Mouse (Mus musculus) kidney, embryonic 16.5 days (tissue): ENCODE results near the gene Palld. TPM values are rescaled to one million over a fixed set of nuclear protein-coding genes. Genes with fewer than 3 reads are reported as not detected.

Experiments
- ATAC-seq: fragments of 200-750 bp; cut with Nextera tagmentation; 2 replicates; pipeline ENCODE4 v1.8.0; 2017; ENCODE audit warnings: moderate TSS enrichment; ENCODE audit not compliant: low FRiP score, low TSS enrichment
- H3K27ac ChIP-seq: fragments of 300-500 bp; sonication (generic); 2 replicates; pipeline ENCODE4 v1.5.1; 2014; ENCODE audit warnings: low read length
- H3K27me3 ChIP-seq: fragments of 300-500 bp; sonication (generic); 2 replicates; pipeline ENCODE4 v1.6.1; 2014; ENCODE audit warnings: low read length, control low read depth, mixed read lengths; ENCODE audit not compliant: insufficient read depth
- H3K36me3 ChIP-seq: fragments of 300-500 bp; sonication (generic); 2 replicates; pipeline ENCODE4 v1.6.1; 2014; ENCODE audit warnings: low read length, control low read depth, mixed read lengths; ENCODE audit not compliant: insufficient read depth
- H3K4me1 ChIP-seq: fragments of 300-500 bp; sonication (generic); 2 replicates; pipeline ENCODE4 v1.6.1; 2014; ENCODE audit warnings: low read length, control low read depth, mixed read lengths; ENCODE audit not compliant: insufficient read depth
- H3K4me2 ChIP-seq: fragments of 300-500 bp; sonication (generic); replicated peaks from 2 replicates; pipeline ENCODE4 v1.6.1; 2014; ENCODE audit warnings: low read depth, low read length
- H3K4me3 ChIP-seq: fragments of 300-500 bp; sonication (generic); 2 replicates; pipeline ENCODE4 v1.5.1; 2014; ENCODE audit warnings: mild to moderate bottlenecking, low read length
- H3K9ac ChIP-seq: fragments of 300-500 bp; sonication (generic); replicated peaks from 2 replicates; pipeline ENCODE4 v1.6.1; 2014; ENCODE audit warnings: low read length
- H3K9me3 ChIP-seq: fragments of 300-500 bp; sonication (generic); 2 replicates; pipeline ENCODE4 v1.6.1; 2016; ENCODE audit warnings: low read length, control low read depth
- WGBS: fragments of 180-500 bp; shearing (Covaris S2); extraction: QIAGEN DNeasy Blood & Tissue Kit; methylation state at CpG from one replicate; pipeline ENCODE4 v1.1.7; 2014; 5-methylcytosine and 5-hydroxymethylcytosine counted together
- polyA plus RNA-seq: library from polyadenylated mRNA; unstranded; fragments of >200 nt; fragmentation: Nextera tagmentation; extraction: Ambion mirVana; gene quantifications from 2 replicates; pipeline ENCODE4 v1.2.1, GENCODE M21; 2015

Gene Palld
- 71.8 and 75.2 TPM in 2 replicates for polyA plus RNA-seq

DNA sequence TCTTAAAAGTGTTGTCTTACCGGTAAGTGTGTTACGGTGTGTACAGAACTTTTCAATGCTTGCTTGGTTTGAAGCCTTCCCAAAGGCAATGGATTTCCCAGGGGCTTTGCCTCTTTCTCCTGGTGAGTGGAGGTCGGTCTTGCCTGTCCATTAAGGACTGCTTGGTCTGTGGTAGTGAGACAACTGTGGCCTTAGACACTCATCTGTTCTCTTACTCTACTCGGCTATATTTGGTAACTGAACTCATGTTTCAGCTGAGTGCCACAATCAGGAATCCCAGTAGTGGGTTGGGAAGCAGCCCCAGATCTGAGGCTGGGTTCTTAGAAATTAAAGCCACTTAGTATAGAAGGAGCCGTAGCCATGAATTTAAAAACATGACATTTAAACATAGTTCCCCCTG is at the start of gene Palld:
Gene Palld (minus strand): TSS at position 170 of the 400 bp plus-strand sequence.
- Histone ChIP-seq H3K9me3 (no peaks in the 10 kb centered on the region), H3K36me3 (no peaks in the 10 kb centered on the region), H3K4me3 (no peak within 1 kb of the TSS), H3K27ac (no peak within 1 kb of the TSS), H3K9ac (no peak within 1 kb of the TSS), H3K4me1 (no peaks in the 10 kb centered on the region), H3K4me2 (no peak within 1 kb of the TSS), H3K27me3 (no peaks in the 10 kb centered on the region)
- WGBS: 85% methylated on average over 5 of the region's 5 CpGs
- no peak for ATAC-seq

- Histone ChIP-seq H3K4me2 (no peak overlapping the region), H3K36me3 (no peaks in the 10 kb centered on the region), H3K27me3 (no peaks in the 10 kb centered on the region), H3K4me3 (no peak overlapping the region), H3K9ac (no peak overlapping the region), H3K27ac (no peak overlapping the region), H3K4me1 (0 out of 2 replicates have a peak, but pooled peaks cover 2% of the 10 kb centered on the region), H3K9me3 (no peaks in the 10 kb centered on the region)
- ATAC-seq: no peak
- WGBS: 57% methylated on average over 2 of the region's 2 CpGs
Observed at GRCm38 (mm10) chr8:61937576-61937975, 35.1 kb upstream of the Palld start.

- no peak overlapping the region for H3K27ac ChIP-seq
- 16% methylated on average over 2 of the region's 2 CpGs for WGBS
- no peak overlapping the region for H3K4me2 ChIP-seq
- H3K4me3 ChIP-seq: no peak overlapping the region
- no peaks in the 10 kb centered on the region for H3K36me3 ChIP-seq
- H3K9ac ChIP-seq: no peak overlapping the region
- ATAC-seq: no peak
- 0 out of 2 replicates have a peak, but pooled peaks cover 2% of the 10 kb centered on the region for H3K4me1 ChIP-seq
- no peaks in the 10 kb centered on the region for H3K27me3 ChIP-seq
- H3K9me3 ChIP-seq: no peaks in the 10 kb centered on the region
Observed at GRCm38 (mm10) chr8:61933243-61933642, 30.8 kb upstream of the Palld start.

DNA sequence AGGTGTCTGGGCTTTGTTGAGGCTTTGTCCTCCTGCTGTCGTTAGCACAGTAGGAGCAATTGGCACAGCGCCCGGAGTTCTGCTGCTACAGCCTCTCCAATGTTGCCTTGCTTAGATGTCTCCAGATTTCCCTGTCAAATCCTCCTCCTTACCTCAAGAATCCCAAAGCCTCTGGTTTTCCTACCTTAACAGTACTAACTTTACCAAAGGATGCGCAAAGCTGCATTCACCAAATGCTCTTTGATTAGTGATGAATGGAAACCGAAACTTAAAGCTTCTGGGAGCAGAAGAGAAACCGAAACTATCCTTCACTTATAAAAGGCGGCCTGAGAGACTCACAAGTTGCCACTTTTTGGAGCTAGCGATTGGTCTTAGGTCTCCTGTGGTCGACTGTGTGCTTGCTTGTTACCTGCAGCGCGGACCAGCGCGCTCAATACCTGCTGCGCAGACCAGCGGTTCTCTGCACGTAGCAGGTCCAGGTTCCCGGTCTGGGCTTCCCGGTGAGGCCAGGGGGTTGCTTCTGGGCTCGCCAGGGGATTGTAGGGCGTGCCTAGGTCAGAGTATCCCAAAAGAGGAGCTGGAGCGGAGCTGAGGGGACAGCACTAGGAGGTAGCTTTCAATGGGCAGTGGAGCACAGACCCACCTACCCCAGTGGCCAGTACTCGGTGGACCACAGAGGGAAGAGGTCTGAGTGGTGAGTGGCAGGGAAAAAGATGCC is 25.4 kb upstream of the Palld start, which contains the start of gene Ddx60:
Gene Ddx60 (plus strand): TSS at position 311 of the 718 bp plus-strand sequence.
- peak within 1 kb of the TSS; percentile 61 for H3K4me3 ChIP-seq
- H3K27me3 ChIP-seq: no peaks in the 10 kb centered on the region
- peak within 1 kb of the TSS; percentile 71 for H3K4me2 ChIP-seq
- peak; percentile 78 for ATAC-seq
- peak within 1 kb of the TSS; percentile 65 for H3K9ac ChIP-seq
- H3K27ac ChIP-seq: no peak within 1 kb of the TSS
- H3K4me1 ChIP-seq: no peaks in the 10 kb centered on the region
- no peaks in the 10 kb centered on the region for H3K9me3 ChIP-seq
- 7% methylated on average over 22 of the region's 22 CpGs for WGBS
- H3K36me3 ChIP-seq: no peaks in the 10 kb centered on the region

DNA sequence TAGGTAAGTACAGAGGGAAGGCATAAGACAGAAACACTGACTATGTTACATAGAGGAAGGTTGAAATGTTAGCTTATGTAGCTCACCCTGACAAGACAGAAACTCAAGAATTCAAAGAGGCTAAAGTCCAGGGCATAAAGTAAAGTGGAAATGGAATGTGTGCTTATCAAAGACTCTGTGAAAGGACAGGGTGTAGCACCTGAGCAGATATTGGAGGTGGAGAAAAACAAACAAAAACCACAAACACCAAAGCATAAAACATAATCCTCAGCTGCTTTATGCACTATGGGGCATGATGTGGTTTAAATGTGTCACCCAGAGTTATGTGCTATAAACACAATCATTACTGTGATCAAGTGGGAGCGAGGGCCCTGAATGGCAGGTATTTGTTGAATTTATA is 22.0 kb upstream of the Palld start:
- Histone ChIP-seq H3K4me2 (no peak overlapping the region), H3K27ac (no peak overlapping the region), H3K4me3 (no peak overlapping the region), H3K36me3 (no peaks in the 10 kb centered on the region), H3K9me3 (no peaks in the 10 kb centered on the region), H3K27me3 (no peaks in the 10 kb centered on the region), H3K9ac (no peak overlapping the region), H3K4me1 (no peaks in the 10 kb centered on the region)
- no peak for ATAC-seq
- 68% methylated on average over 1 of the region's 1 CpGs for WGBS

DNA sequence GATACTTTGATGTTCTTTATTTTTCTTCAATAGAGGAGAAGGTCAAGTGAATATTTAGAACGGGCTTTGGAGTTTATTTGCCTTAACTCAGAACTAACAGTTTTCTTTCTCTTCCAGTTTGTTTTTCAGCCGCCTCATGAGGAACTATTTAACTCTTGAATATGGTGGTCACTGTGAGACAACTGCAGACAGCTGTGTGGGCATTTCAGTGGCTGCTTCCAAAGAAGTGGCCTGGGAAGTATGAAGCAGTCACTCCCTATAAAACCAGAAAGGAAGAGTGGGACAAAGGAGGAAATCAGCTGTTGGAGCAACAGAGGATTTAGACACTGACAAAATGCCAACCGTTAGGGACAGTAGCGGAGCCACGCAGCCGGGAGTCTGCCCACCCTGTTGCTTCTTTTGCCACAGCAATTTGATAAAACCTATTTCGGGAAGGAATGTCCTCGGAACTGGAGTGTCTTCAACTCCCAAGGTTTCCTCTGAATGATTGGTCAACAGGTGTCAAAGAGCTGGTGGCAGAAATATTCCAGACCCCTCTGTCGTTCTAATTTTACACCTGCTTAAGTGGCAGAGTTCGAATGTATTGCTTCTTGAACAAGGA is 19.1 kb upstream of the Palld start:
- Histone ChIP-seq H3K27me3 (no peaks in the 10 kb centered on the region), H3K9me3 (no peaks in the 10 kb centered on the region), H3K4me3 (no peak overlapping the region), H3K9ac (no peak overlapping the region), H3K27ac (no peak overlapping the region), H3K36me3 (no peaks in the 10 kb centered on the region), H3K4me1 (no peaks in the 10 kb centered on the region), H3K4me2 (no peak overlapping the region)
- ATAC-seq: no peak
- WGBS: 81% methylated on average over 10 of the region's 10 CpGs

DNA sequence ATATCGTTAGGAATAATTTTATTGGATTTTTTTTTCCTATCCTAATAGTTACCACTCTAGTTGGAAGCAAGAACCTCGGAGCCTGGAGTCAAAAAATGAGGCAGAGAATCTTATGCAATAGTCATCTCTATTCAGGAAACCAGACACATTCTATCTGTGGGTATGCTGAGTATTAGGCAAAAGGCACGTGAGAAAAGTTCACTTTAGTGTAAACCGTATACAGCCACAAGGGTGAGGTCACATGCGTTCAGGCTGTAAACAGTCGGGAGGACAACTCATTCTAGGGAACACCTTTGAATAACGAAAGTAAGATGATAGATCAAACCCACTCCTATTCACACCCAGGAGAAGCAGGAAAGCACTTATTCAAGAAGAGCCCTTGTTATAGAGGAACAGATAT is 17.9 kb upstream of the Palld start:
- no peak for ATAC-seq
- H3K4me2 ChIP-seq: no peak overlapping the region
- H3K9ac ChIP-seq: no peak overlapping the region
- no peaks in the 10 kb centered on the region for H3K4me1 ChIP-seq
- H3K4me3 ChIP-seq: no peak overlapping the region
- H3K36me3 ChIP-seq: no peaks in the 10 kb centered on the region
- 69% methylated on average over 7 of the region's 7 CpGs for whole genome bisulfite sequencing
- H3K27ac ChIP-seq: no peak overlapping the region
- no peaks in the 10 kb centered on the region for H3K9me3 ChIP-seq
- no peaks in the 10 kb centered on the region for H3K27me3 ChIP-seq

DNA sequence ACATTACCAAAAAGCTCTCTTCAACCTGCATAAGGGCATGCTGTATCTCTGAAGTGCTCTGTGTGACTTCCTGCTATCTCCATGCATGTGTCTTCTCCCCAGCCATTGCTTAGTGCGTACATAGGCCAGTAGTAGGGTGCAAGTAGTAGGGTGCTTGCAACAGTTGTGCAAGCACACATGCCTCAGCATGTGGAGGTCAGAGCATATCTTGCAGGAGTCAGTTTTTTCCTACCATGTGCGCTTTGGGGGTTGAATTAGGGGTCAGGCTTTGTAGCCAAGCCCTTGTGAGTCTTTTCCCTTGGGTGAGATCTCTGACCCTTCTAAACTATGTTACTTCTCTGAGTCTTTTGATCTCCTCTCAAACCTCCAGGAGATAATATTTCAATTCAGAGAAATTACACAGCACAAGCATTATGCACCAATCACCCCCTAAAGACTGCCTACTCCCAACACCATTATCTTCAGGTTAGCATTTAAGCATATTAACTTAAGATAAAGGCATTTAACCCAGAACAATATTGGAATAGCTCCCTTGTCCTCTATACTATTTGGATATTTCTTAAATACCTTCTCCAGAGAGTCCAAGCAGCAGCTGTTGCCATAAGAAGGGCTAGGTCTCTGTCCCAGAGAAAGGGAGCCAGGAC is 16.8 kb upstream of the Palld start:
- H3K36me3 ChIP-seq: no peaks in the 10 kb centered on the region
- no peak for ATAC-seq
- H3K9ac ChIP-seq: no peak overlapping the region
- no peaks in the 10 kb centered on the region for H3K9me3 ChIP-seq
- H3K27ac ChIP-seq: no peak overlapping the region
- 85% methylated on average over 2 of the region's 2 CpGs for WGBS
- no peak overlapping the region for H3K4me2 ChIP-seq
- H3K27me3 ChIP-seq: no peaks in the 10 kb centered on the region
- no peaks in the 10 kb centered on the region for H3K4me1 ChIP-seq
- H3K4me3 ChIP-seq: no peak overlapping the region

GRCm38 (mm10) chr8:61917287-61917686 is 14.8 kb upstream of the Palld start:
- H3K9me3 ChIP-seq: no peaks in the 10 kb centered on the region
- no peaks in the 10 kb centered on the region for H3K4me1 ChIP-seq
- no peaks in the 10 kb centered on the region for H3K27me3 ChIP-seq
- no peak for ATAC-seq
- no peak overlapping the region for H3K27ac ChIP-seq
- 57% methylated on average over 4 of the region's 4 CpGs for WGBS
- H3K4me3 ChIP-seq: no peak overlapping the region
- no peaks in the 10 kb centered on the region for H3K36me3 ChIP-seq
- no peak overlapping the region for H3K9ac ChIP-seq
- no peak overlapping the region for H3K4me2 ChIP-seq

DNA sequence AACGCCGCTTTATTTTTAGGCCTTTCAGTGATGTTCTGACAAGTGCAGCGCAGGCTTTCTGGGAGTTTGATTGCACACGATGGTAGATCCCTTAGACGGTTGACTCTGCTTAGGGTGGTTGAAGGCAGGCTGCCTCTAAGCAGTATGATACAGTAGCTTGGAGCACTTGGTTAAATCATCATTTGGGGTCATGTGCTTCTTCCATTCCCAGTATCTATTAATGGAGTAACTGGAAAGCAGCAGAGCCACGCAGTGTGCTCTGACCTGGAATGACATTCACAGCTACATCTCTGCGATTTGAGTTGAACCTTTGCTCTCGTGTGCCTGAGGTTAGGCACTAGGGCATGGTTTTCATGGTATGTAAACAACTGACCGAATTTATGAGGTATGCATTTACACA is 11.5 kb upstream of the Palld start:
- ATAC-seq: no peak
- WGBS: 53% methylated on average over 9 of the region's 9 CpGs

More for the DNA sequence above, 11.5 kb upstream of the Palld start:
- Histone ChIP-seq H3K27me3 (no peaks in the 10 kb centered on the region), H3K4me1 (no peaks in the 10 kb centered on the region), H3K9me3 (no peaks in the 10 kb centered on the region), H3K4me3 (no peak overlapping the region), H3K27ac (no peak overlapping the region), H3K36me3 (no peaks in the 10 kb centered on the region), H3K9ac (no peak overlapping the region), H3K4me2 (no peak overlapping the region)
